ENCODE assay signal across 8 mouse cellular contexts in genomic region chr10:81497401-81498270, GRCm38 (mm10). TPM values are rescaled to one million over a fixed set of nuclear protein-coding genes. Genes with fewer than 3 reads are reported as not detected.
DNase-seq lines count a peak whose midpoint lies in the region; ATAC-seq and TF ChIP-seq lines count a peak whose summit lies in the region.

No protein-coding gene starts in this region.

- H3K4me3 ChIP-seq in forebrain, embryonic 11.5 days (ENCODE audit: low read depth, low read length) = no peak overlapping the region
- H3K4me3 ChIP-seq in liver, embryonic 15.5 days (replicated peaks) = peak overlapping the region; percentile 86
- peak overlapping the region; percentile 63 for H3K4me3 ChIP-seq in small intestine, adult 2 months (ENCODE audit: low read depth, low read length)

- no peak overlapping the region for H3K9ac ChIP-seq in forebrain, embryonic 11.5 days (ENCODE audit: low read length)
- H3K9ac ChIP-seq in liver, embryonic 15.5 days = peak overlapping the region; percentile 59

- TF ChIP-seq POLR2A in small intestine, adult 2 months (IDR thresholded peaks at IDR 0.05; ENCODE audit: low read depth, low read length) = no peak

- no peaks in the 10 kb centered on the region for H3K9me3 ChIP-seq in forebrain, embryonic 11.5 days (ENCODE audit: control insufficient read depth, low read length)
- no peaks in the 10 kb centered on the region for H3K9me3 ChIP-seq in liver, embryonic 15.5 days (replicated peaks)

- no peak for ATAC-seq in forebrain, embryonic 11.5 days (replicated peaks; ENCODE audit: low FRiP score)
- no peak for ATAC-seq in liver, embryonic 15.5 days (ENCODE audit: insufficient read depth)

- no peak for TF ChIP-seq CTCF in small intestine, adult 2 months (IDR thresholded peaks at IDR 0.05; ENCODE audit: extremely low read depth, insufficient read length, insufficient replicate concordance, low read depth, low read length)

- no peak overlapping the region for H3K27ac ChIP-seq in forebrain, embryonic 11.5 days (ENCODE audit: low read depth, low read length)
- H3K27ac ChIP-seq in liver, embryonic 15.5 days (replicated peaks) = peak overlapping the region; percentile 79
- H3K27ac ChIP-seq in small intestine, adult 2 months (ENCODE audit: insufficient read depth, low read depth, low read length) = no peak overlapping the region

- peaks cover 8% of the 10 kb centered on the region for H3K4me1 ChIP-seq in forebrain, embryonic 11.5 days (replicated peaks; ENCODE audit: control insufficient read depth, insufficient read depth, low read length)
- peaks cover 64% of the 10 kb centered on the region for H3K4me1 ChIP-seq in liver, embryonic 15.5 days (replicated peaks)
- H3K4me1 ChIP-seq in small intestine, adult 2 months (ENCODE audit: control insufficient read depth, insufficient read depth, insufficient read length, low read length) = peaks cover 20% of the 10 kb centered on the region

- WGBS in forebrain, embryonic 11.5 days = 87% methylated on average over 17 of the region's 17 CpGs
- 22% methylated on average over 17 of the region's 17 CpGs for WGBS in liver, embryonic 15.5 days (ENCODE audit: insufficient replicate concordance)
- 70% methylated on average over 17 of the region's 17 CpGs for whole genome bisulfite sequencing in small intestine, adult 2 months

- H3K4me2 ChIP-seq in forebrain, embryonic 11.5 days (ENCODE audit: low read depth, low read length, severe bottlenecking) = peak overlapping the region; percentile 83
- peak overlapping the region; percentile 94 for H3K4me2 ChIP-seq in liver, embryonic 15.5 days

- intact Hi-C loops in gastrocnemius, postnatal 36 days (cut with DNase I) = loop anchor here (5.0 kb wide), 1 partner anchor 105 kb away; the partner anchor contains the start of gene Tle6
- intact Hi-C loops in left cerebral cortex, postnatal 4 days (cut with DNase I) = no loop called here

- no peaks in the 10 kb centered on the region for H3K27me3 ChIP-seq in forebrain, embryonic 11.5 days (ENCODE audit: control insufficient read depth, insufficient read depth, low read length)
- H3K27me3 ChIP-seq in liver, embryonic 15.5 days = no peaks in the 10 kb centered on the region
- H3K27me3 ChIP-seq in small intestine, adult 2 months (ENCODE audit: control insufficient read depth, insufficient read depth, low read length) = no peaks in the 10 kb centered on the region

- peak; percentile 12 for DNase-seq in gastrocnemius, postnatal 25 days
- DNase-seq in gastrocnemius, postnatal 10 days = no peak
- peak; percentile 76 for DNase-seq in 416B (ENCODE audit: low read depth)
- DNase-seq in forebrain, embryonic 11.5 days (ENCODE audit: low spot score) = no peak
- DNase-seq in gastrocnemius, postnatal 36 days = no peak
- no peak for DNase-seq in left cerebral cortex, postnatal 4 days

- no peaks in the 10 kb centered on the region; the same call in 1 of the 2 replicates for H3K36me3 ChIP-seq in forebrain, embryonic 11.5 days (ENCODE audit: control insufficient read depth, insufficient read depth, low read length)
- peaks cover 12% of the 10 kb centered on the region for H3K36me3 ChIP-seq in liver, embryonic 15.5 days (replicated peaks)
- peaks cover 5% of the 10 kb centered on the region; the same call in 1 of the 2 replicates for H3K36me3 ChIP-seq in small intestine, adult 2 months (ENCODE audit: control insufficient read depth, insufficient read depth, low read length)

RNA-seq across cellular contexts. Expression of gene Ncln, which starts 1.4 kb away (rescaled TPM):
- 10 to 100 TPM; 34.2 to 47.8 TPM for total RNA-seq in gastrocnemius, postnatal 25 days (2021)
- total RNA-seq in gastrocnemius, postnatal 10 days (2021) = 10 to 100 TPM; 45.9 to 48.2 TPM
- 71.8 and 72.3 TPM in 2 replicates for polyA plus RNA-seq in forebrain, embryonic 11.5 days (2014; fragmentation: Nextera tagmentation; extraction: Ambion mirVana)
- polyA plus RNA-seq in liver, embryonic 15.5 days (2015; fragmentation: Nextera tagmentation; extraction: Ambion mirVana) = 43.7 and 52.0 TPM in 2 replicates
- polyA plus RNA-seq in small intestine, adult 2 months (2012; rRNA removed) = 196 and 354 TPM in 2 replicates
- 10 to 100 TPM; 42.1 to 44.9 TPM for total RNA-seq in gastrocnemius, postnatal 36 days (2021)
- total RNA-seq in left cerebral cortex, postnatal 4 days (2021) = 100 to 1,000 TPM; 104 to 105 TPM

RNA-seq across cellular contexts. Expression of gene S1pr4, which starts 2.3 kb away (rescaled TPM):
- under 1 TPM; 0.99 to 1.00 TPM for total RNA-seq in gastrocnemius, postnatal 25 days (2021)
- total RNA-seq in gastrocnemius, postnatal 10 days (2021) = under 1 TPM; 0.56 to 0.61 TPM
- 0.36 and 0.68 TPM in 2 replicates for polyA plus RNA-seq in forebrain, embryonic 11.5 days (2014; fragmentation: Nextera tagmentation; extraction: Ambion mirVana)
- polyA plus RNA-seq in liver, embryonic 15.5 days (2015; fragmentation: Nextera tagmentation; extraction: Ambion mirVana) = 4.1 and 5.4 TPM in 2 replicates
- polyA plus RNA-seq in small intestine, adult 2 months (2012; rRNA removed) = 4.0 and 5.6 TPM in 2 replicates
- 1 to 10 TPM in 1 of 2 experiments, under 1 TPM in 1; 0.46 to 1.5 TPM for total RNA-seq in gastrocnemius, postnatal 36 days (2021)
- under 1 TPM; 0.14 to 0.66 TPM for total RNA-seq in left cerebral cortex, postnatal 4 days (2021)

RNA-seq across cellular contexts. Expression of gene Celf5, which starts 15.1 kb away (rescaled TPM):
- total RNA-seq in gastrocnemius, postnatal 25 days (2021) = under 1 TPM in 1 of 2 experiments, not detected in 1; 0.24 TPM
- total RNA-seq in gastrocnemius, postnatal 10 days (2021) = under 1 TPM; 0.38 to 0.99 TPM
- polyA plus RNA-seq in forebrain, embryonic 11.5 days (2014; fragmentation: Nextera tagmentation; extraction: Ambion mirVana) = 9.7 and 19.6 TPM in 2 replicates
- 0.02 TPM in 1 of 2 replicates, not detected in the other for polyA plus RNA-seq in liver, embryonic 15.5 days (2015; fragmentation: Nextera tagmentation; extraction: Ambion mirVana)
- polyA plus RNA-seq in small intestine, adult 2 months (2012; rRNA removed) = 1.1 and 3.3 TPM in 2 replicates
- total RNA-seq in gastrocnemius, postnatal 36 days (2021) = not detected
- total RNA-seq in left cerebral cortex, postnatal 4 days (2021) = 100 to 1,000 TPM; 303 to 316 TPM

RNA-seq across cellular contexts. Expression of gene Gna15, which starts 26.4 kb away (rescaled TPM):
- total RNA-seq in gastrocnemius, postnatal 25 days (2021) = under 1 TPM; 0.36 to 0.62 TPM
- under 1 TPM; 0.47 to 0.77 TPM for total RNA-seq in gastrocnemius, postnatal 10 days (2021)
- 0.45 and 0.68 TPM in 2 replicates for polyA plus RNA-seq in forebrain, embryonic 11.5 days (2014; fragmentation: Nextera tagmentation; extraction: Ambion mirVana)
- polyA plus RNA-seq in liver, embryonic 15.5 days (2015; fragmentation: Nextera tagmentation; extraction: Ambion mirVana) = 4.3 and 5.6 TPM in 2 replicates
- polyA plus RNA-seq in small intestine, adult 2 months (2012; rRNA removed) = 1.5 and 3.0 TPM in 2 replicates
- total RNA-seq in gastrocnemius, postnatal 36 days (2021) = under 1 TPM in 1 of 2 experiments, not detected in 1; 0.20 TPM
- total RNA-seq in left cerebral cortex, postnatal 4 days (2021) = 1 to 10 TPM; 1.1 to 1.6 TPM

RNA-seq across cellular contexts. Expression of gene Nfic, which starts 42.2 kb away (rescaled TPM):
- total RNA-seq in gastrocnemius, postnatal 25 days (2021) = 100 to 1,000 TPM; 215 to 268 TPM
- 100 to 1,000 TPM; 329 to 332 TPM for total RNA-seq in gastrocnemius, postnatal 10 days (2021)
- polyA plus RNA-seq in forebrain, embryonic 11.5 days (2014; fragmentation: Nextera tagmentation; extraction: Ambion mirVana) = 10.5 and 10.8 TPM in 2 replicates
- polyA plus RNA-seq in liver, embryonic 15.5 days (2015; fragmentation: Nextera tagmentation; extraction: Ambion mirVana) = 9.5 and 11.5 TPM in 2 replicates
- polyA plus RNA-seq in small intestine, adult 2 months (2012; rRNA removed) = 15.5 and 19.4 TPM in 2 replicates
- 100 to 1,000 TPM; 219 to 237 TPM for total RNA-seq in gastrocnemius, postnatal 36 days (2021)
- 10 to 100 TPM; 29.5 to 31.1 TPM for total RNA-seq in left cerebral cortex, postnatal 4 days (2021)

Comparison
In these comparisons a context has a peak if more than half of its experiments do, and no peak if none do; other contexts are left out.
1. DNase-seq: peak in gastrocnemius, postnatal 25 days (single experiment) and 416B (single experiment); none in gastrocnemius, postnatal 10 days (single experiment), forebrain, embryonic 11.5 days (single experiment), gastrocnemius, postnatal 36 days (0 of 2) and left cerebral cortex, postnatal 4 days (single experiment).
2. RNA of gene Celf5, which starts 15.1 kb away (total RNA-seq): 303 to 316 TPM in left cerebral cortex, postnatal 4 days; 0.38 to 0.99 TPM in gastrocnemius, postnatal 10 days, 0.24 TPM in gastrocnemius, postnatal 25 days and not detected in gastrocnemius, postnatal 36 days; every median in the first group is over 100 times any median in the second.